Mouse (Mus musculus) lung, postnatal 4 days (tissue): Measurements from ENCODE around the gene Pla2g4b.

Source experiments
- DNase-seq, 2 experiments: peaks; one replicate each; pipeline ENCODE4 v3.0.0; 2021

The Pla2g4b gene

DNA sequence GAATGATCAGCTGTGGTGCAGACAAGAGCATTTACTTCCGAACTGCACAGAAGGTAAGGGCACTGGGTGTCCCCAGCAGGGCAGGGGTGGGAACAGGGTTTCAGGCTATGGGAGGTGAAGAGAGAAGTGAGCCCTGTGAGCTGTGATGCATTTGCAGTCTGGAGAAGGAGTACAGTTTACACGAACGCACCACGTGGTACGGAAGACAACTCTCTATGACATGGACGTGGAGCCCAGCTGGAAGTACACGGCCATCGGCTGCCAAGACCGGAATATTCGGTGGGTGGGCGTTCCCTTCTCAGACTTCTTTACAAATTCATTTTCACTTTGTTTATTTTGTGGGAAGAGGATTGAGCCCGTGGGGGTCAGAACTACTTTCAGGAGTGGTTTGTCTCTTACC, 15.6 kb upstream of the Pla2g4b start:
- DNase-seq: no peak

DNA sequence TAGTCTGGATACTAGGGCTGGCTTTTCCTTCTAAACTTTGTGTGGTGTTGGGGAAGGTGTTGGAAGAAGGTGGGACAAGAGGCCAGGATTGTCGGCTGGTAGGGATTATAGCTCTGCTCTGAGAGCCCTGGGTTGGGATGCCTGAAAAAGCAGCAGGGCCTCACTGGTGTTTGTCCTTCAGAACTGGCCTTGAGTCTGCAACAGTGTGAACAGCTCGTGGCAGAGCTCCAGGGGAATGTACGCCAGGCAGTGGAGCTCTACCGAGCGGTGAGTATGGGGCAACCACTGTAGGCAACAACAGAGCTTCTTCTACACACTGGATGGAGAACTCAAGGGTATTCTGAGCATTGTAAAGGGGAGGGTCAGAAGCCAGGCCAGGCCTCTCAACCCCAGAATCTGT, 8.9 kb upstream of the Pla2g4b start:
- DNase-seq: no peak

DNA sequence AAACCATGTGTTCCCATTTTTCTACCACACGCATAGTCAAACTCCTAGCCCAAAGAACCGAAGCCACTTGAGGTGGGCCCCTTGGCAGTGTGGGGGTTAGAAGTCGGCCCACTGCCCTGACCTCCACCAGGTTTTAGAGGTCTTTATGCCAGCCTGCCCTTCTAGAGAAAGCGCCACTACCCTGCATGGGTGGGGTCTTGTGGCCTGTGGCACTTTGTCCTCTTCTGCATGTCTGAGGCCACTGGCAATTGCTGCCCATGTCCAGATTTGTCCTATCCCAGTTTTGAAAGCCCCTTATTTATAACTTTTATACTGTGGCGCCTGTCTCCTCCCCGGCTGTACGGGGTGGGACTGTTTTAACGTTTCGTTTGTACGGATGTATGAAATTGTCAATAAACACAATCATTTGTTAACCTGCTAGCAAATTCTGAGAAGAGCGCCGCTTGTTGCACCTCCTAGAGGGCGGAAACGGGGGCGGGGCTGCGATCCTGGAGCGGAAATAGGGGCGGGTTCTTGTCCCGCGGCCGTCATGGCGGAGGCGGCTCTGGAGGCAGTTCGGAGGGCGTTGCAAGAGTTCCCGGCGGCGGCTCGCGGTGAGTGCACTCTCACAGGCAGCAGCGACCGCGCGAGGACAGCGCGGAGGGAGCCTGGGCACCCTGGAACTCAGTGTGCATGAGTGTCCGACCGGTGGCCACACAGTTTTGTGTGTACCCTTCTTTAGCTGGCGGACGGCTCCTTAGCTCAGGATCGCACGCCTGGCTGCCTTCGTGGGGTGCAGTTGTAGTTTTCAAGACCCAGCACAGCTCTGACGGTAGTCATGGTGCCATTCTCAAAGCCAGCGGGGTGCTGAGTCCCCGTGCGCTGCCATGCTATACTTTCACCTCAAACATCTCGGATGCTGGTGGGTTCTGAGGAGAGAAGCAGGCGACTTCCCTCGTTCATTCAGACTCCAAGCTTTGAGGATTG, 6.0 kb upstream of the Pla2g4b start, which contains the start of the genes Jmjd7 and Gm28042:
TSS of gene Jmjd7 (plus strand) at position 500 of the 966 bp plus-strand sequence.
TSS of gene Gm28042 (plus strand) at position 510 of the 966 bp plus-strand sequence.
- DNase-seq: peak; percentile 94 to 95

DNA sequence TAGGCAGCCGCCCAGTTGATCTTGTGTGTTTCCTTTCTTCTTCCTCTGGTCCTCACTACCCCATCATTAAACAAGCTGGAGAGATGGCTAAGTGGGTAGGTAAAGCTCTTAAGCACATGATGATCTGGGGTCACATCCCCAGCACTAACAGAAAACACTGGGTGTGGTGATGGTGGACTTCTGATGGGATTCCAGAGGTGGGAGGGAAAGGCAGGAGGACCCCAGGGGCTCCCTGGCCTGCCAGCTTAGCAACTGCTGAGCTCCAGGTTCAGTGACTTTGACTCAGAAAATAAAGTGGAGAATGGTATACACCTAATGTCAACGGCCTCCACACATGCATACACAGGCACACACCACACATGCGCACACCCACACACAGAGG, 5.3 kb upstream of the Pla2g4b start:
- DNase-seq: peak in 1 of 2 experiments; percentile 19

DNA sequence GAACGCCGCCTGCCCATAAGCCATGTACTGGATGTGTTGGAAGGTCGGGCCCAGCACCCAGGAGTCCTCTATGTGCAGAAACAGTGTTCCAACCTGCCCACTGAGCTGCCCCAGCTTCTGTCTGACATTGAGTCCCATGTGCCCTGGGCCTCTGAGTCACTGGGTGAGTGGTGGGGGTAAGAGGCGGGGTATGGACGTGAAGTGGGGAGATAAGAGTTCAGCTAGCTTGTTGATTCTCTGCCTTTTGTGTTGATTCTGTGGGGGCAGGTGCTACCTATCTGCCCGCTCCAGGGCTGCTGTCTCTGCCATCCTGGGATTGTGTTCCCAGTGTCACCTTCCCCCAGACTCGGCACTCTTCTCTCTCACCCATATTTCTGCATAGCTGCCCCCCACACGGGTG, 2.8 kb upstream of the Pla2g4b start:
- no peak for DNase-seq

DNA sequence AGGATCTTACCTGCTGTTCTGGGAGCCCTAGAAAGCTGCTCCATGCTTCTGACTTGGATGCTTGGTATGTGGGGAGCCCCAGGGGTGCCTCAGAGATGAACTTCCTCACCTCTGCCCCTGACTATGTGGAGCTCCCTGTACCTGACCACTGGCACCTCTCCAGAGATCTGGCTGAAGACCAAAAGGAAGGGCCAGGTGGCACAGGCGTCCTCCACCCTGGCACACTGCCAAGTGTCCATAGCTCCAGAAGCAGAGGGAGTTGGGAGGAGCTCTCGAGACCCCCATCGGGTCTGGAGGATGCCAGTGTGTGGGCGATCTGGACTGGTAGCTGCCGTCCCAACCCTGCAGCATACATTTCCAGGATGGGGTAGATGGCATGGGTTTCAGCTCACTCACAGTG, 509 bp downstream of the Pla2g4b start:
- DNase-seq: peak in 1 of 2 experiments; percentile 34

DNA sequence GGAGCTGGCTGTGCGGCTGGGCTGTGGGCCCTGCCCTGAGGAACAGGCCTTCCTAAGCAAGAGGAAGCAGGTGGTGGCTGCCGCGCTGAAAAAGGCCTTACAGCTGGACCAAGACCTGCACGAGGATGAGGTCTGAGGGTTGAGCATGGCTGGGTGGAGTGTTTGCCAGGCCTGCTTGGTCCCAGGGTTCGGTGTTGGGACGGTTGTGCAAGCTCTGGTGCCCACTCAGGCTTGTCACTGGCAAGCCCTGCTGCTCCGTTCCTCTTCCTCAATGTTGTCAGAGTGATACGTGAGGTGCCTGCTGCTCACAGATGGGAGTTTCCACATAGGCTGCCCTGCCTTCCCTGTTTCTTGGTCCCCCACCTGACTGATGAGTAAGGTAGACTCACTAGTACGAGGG, 4.5 kb downstream of the Pla2g4b start:
- no peak for DNase-seq

DNA sequence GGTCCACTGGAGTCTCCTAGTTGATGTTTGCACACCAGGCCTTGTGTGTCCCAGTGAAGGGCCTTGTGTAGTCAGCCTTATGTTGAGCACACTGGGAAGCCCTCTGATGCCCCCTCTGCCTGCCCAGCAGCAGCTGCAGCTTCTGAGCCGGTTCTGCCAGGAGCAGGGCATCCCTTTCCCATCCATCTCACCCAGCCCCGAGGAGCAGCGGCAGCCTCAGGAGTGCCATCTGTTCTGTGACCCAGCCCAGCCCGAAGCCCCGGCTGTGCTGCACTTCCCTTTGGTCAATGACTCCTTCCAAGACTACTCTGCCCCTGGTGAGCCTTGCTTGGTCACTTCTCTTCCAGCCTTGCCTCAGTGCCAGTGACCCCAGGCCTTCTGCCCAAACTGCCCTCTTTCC, 7.8 kb downstream of the Pla2g4b start:
- no peak for DNase-seq

DNA sequence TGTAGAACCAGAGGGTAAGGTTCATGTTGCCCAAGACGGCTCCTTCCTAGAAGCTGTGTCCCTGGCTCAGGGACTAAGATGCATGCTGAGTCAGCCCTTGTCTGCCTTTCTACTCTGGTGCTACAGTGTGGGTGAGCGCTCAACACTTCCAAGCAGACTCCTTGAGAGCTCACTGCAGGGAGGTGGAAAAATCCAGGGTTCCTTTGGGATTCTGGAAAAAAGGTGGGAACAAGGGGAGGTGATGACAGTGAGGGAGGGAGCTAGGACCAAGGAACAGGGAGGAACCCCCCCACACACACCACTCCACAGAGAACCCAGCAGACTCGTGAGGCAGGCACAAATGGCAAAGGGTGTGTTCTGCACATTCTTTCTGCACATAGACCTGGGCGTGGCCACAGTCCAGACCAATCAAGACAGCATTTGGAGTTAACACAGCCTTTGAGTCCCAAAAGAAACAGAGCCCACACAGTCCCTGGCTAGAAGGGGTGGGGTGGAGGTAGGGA, 10.9 kb downstream of the Pla2g4b start:
- DNase-seq: peak; percentile 44 to 61

DNA sequence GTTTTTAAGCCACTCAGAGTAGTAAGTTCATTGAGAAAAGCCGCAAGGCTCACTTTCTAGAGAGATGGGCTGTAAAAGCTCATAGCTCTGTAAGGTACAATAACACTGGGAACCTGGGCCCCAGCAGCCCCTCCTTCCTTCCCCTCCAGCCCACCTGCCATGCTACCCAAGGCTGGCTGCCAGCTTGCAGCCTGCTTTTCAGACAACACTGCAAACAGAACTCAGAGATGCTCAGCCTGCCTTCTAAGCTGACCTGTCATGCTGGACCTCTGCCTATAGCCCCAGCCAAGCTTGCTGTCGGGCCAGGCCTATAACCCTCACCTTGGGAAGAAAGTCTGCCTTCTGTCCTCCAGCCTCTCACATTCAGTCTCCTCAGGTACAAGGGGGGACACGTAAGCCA, 11.5 kb downstream of the Pla2g4b start:
- DNase-seq: no peak

DNA sequence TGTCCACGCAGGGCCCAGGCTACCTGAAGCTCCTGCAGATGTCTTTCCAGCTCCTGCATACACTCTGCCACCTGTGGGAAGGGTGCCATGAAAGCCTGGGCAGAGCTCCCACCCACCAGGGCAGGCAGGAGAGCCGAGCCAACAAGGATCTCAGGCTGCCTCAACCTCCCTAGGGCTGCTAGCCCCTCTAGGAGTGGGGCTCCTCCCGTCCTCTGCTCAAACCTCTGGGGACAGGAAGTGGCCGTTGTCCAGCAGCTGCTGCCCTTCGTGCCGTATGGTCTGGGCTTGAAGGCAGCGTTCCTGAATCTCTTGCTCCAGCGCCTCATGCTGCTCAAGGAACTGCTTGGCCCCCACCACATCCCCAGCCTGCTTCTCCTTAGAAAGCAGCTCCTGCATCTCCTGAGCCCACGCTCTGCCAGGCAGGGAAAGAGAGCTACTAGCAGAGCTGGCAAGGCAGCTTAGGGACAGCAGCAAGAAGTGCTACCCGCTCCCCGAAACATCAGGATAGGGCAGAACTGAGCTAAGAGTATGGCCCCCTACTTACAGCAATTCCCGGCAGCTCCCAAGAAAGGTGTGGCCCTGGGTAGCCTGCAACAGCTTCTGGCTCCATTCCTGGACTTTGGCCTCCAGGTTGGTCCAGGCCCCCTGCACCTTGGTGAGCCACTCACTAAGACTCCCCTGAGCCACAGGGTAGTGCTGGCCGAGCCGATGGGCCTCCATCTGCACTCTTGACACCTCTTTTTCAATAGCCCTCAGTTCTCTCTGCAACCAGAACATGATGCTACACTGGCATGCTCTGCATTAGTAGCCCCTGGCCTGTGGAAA, 13.5 kb downstream of the Pla2g4b start:
- DNase-seq: no peak

DNA sequence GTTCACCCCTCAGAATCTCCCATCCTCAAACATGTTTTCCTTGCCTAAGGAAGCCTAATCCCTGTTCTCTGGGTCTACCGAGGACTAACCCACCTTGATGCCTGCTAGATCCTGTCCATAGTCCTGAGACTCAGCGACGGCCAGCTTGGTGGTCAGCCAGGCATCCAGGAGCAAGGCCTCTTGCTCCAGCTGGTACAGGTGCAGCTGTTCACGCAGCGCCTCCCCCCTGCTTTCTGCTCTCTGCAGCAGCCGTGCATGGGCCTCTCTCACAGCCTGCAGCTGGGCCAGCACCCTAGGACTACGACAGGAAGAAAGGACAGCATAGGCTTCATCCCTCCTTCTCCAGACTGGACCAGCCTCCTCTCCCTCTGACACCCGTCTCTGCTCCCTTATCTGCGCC, 15.0 kb downstream of the Pla2g4b start:
- DNase-seq: no peak

DNA sequence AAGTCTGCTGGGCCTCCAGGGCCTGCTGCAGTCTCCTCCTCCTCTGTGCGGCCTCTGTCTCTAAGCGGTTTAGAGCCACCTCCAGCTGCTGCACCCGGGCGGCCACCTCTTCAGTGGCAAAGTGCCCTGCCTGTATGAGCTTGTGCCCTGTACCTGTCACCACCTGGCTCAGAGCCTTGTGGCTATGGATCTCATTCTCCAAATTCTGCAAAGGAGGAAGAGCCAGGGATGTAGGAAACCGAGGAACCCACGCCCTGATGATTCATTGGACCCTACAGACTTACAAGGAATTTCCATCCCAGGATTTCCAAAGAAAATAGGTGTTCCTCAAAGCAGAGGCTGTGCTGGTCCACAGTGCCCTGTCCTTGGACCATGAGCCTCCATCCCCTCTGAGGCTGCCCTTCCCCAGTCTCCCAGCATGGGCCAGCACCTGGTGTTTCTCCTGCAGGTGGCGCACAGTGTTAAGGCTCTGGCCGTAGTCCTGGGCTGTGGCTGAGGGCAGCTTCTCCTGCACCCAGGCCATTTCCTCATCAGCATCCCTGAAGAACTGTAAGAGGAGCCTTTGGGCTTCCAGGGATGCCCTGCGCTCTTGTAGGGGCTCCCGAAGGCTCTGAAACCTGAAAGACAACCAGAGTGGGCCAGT, 16.5 kb downstream of the Pla2g4b start:
- DNase-seq: peak; percentile 52 to 74

DNA sequence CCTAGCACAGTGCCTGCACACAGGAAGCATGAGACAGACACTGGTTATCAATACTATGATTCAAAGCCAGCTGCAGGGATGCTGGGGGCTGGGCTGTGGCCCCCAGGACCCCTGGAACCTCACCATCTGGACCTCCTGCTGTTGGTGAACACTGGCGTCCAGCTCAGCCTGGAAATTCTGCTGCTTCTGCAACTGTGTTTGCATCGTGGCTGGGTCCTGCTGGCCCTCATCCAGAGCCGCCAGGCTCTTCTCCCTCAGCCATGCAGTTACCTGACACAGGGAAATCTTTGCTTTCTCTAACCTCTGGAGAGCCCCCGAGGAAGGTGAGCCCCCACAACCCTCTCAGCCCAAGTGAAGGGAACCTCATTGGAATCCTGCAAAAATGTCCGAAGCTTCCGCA, 18.2 kb downstream of the Pla2g4b start:
- no peak for DNase-seq

DNA sequence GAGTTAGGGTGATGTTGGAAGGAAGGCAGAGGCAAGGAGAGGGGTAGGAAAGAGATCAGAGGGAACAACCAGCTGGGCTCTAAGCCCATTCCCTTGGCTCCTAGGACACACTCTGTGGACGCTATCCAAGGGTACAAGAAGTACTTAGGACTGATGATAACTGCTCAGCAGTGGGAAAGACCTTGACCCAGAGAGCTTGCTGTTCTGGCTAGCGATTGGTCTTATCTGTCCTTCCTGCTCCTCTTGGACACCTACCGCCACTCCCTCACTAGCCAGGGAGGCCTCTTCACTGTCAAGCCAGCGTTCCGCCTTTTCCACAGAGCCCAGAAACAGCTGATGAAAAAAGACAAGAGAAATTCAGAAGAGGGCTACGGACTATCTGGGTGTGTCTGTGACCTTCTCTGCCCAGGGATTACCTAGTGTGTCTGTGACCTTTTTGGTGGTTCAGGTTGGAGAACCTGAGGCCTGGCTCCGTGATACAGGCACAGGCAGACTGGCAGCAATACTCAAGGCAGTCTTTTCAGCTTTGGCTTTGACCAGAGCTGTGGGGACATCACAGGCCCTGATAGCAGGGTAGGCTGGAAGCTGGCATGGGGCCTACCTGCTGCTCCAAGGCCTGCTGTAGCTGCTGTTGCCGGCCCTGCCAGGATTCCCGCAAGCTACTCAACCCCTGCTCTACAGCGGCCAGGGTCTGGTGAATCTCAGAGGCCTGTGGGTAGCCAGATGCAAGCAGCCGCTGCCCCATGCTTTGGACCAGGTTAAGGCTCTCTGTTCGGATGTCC, 21.7 kb downstream of the Pla2g4b start:
- no peak for DNase-seq

DNA sequence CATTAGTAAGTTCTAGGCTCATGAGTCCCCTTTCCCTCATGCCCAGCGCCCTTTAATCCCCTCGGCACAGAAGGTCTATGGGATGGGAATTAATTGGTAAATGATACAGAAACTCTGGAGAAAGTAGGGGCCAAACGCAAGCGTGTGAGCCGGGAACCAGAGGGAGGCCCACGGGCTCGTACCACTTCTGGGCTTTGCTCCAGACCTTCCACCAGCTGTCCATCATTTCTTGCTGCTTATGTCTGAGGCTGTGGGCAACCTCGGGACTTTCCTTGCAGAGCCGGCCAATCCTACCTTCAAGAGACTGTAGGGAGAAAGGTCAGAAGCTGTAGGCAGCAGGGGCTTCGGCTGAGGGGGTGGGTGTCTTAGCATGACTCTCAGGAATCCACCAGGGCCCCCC, 22.7 kb downstream of the Pla2g4b start:
- DNase-seq: no peak

DNA sequence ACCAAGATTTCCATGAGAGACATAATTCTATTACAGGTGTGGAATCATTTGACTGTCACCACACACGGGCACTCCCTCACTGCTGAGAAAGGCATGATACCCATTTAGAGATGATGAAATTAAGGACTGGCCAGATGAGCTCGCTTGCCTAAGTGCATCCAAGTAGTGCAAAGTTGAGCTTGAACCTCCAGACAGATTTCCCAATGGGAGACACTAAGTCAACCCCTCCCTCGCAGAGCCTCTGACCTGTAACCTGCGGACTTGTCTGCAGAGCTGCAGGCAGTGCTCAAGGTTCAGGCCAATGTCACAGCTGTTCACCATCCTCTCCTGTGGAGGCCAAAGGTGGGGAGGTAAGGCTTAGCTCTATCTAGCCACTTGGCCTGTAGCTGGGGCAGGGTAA, 25.6 kb downstream of the Pla2g4b start:
- DNase-seq: peak in 1 of 2 experiments; percentile 15

DNA sequence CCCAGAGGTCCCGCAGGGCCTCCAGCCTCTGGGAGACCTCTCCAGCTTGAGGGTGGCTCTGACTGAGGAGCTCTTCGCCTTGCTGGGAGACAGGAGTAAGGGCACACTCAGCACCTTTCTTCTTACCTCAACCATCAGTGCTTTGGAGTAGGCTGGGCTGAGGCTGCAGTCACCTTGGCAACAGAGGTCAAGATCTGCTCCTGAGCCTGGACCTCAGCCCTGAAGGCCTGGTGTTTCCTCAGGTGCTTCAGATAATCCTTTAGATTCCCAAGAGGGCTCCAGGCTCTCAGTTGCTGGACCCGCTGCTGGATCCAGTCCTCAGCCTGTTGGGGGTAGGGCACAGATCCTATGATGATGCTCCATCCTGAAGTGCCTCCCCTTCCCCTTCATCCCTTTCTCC, 26.2 kb downstream of the Pla2g4b start:
- DNase-seq: peak in 1 of 2 experiments; percentile 49

DNA sequence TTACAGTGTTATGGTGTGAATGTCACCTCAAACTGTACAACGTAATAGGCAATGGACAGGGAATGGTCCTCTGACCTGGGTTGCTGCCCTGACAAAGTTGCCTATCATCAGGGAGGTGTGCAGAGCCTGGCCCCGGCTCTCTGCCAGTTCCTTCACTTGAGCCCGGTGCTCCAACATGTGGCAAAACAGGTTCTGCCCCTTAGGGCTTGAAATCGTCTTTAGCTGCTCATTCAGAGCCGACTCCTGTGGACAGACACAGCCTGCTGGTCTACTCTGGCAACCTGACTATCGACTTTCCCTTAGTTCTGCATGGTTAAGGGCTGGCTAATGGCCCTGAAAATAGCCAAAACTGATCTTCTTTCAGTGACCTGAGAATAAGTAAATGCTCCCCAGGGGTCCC, 27.0 kb downstream of the Pla2g4b start:
- peak; percentile 75 to 84 for DNase-seq

DNA sequence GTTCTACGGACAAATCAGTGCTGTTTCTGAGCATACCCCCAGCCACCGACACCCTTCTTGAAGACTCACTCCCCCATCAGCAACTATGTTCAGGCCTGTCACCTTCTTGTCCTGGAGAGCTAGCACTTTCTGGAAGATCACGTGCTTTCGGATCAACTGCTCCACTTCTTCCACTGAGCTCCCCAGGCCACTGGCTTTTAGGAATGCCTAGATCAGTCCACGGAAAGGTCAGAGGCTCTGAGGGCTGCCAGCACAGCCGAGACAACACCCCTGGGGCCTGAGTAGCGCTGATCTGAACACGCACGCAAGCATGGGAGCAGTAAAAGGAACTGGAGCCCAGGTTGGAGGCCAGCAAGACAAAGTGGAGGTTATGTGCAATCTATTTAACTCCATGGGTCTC, 27.4 kb downstream of the Pla2g4b start:
- no peak for DNase-seq

DNA sequence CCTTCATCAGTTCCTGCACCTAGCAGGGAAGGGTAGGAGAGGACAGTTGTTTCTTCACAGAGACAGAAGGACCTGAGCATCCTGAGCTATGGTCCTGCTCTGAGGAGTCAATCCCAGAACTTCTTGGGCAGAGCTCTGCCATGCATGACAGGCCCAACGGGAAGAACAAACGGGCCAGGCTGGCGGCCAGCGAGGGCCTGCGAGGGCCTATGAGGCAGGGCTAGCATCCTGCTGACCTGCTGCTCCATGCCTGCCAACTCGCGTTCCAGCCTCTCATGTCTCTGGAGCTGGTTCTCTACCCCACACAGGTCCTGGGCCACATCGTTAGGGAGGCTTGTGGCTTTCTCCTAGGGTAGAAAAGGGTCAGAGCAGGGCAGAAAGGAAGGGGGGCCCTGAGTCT, 29.0 kb downstream of the Pla2g4b start:
- DNase-seq: no peak

DNA sequence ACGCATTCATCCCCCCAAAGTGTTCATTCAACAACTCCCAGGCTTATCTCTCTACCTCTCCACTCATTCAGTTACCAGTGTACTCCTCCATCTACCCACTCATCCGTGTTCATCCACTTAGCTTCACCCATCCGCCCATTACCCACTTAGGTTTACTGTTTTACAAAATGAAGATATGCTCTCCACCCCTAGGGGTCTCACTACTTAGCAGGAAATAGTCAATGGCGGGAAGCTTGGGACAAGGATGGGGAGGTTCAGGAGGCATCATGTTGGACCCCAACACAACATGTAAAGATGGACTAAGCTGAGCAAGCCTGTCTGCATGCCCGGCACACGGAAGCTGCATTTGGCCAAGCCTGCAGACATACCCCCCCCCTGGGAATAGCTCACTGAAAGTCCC, 31.4 kb downstream of the Pla2g4b start:
- DNase-seq: no peak
